Mouse (Mus musculus) ZHBTc4 (cell line): ENCODE data around the gene Mrtfb.

Experiments
- DNase-seq: peaks from one replicate; pipeline ENCODE4 v3.0.0-alpha.2; 2011; ENCODE audit warnings: low read depth, low spot score

Mrtfb gene

DNA sequence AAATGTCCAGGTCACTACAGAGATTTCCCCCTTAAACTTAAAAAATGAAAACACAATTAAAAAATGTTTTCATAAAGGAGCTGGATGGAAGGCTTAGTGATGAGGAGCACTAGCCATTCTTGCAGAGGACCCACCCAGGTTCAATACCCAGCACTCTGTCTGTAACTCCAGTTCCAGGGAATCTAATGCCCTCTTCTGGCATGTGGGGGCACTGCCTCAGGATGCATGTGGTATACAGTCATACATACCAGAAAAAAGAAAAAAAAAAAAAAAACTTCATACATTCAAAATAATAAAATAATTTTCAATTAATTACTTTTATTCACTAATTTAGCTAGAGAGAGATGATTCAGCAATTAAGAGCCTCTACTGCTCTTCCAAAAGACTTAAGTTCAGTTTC is 95.0 kb downstream of the Mrtfb start:
- peak; percentile 33 for DNase-seq

DNA sequence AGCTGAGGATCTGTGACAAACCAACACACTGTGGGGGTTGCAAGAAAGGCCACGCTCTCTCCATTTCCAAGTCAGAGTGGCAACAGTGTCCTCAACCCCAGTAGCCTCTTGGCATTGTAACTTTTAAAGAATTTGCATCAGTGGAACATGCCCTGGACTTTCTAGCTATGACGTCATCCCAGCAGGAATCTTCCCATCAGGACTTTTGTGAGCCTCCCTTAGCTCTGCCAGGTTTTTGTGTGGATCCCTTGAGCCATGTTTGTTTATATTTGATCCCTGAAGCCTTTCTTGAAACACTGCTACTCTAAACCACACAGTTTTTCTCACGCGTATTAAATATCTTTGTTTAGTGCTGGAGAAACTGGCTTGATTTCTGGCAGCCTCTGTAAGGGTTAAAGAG is 97.6 kb downstream of the Mrtfb start:
- no peak for DNase-seq

DNA sequence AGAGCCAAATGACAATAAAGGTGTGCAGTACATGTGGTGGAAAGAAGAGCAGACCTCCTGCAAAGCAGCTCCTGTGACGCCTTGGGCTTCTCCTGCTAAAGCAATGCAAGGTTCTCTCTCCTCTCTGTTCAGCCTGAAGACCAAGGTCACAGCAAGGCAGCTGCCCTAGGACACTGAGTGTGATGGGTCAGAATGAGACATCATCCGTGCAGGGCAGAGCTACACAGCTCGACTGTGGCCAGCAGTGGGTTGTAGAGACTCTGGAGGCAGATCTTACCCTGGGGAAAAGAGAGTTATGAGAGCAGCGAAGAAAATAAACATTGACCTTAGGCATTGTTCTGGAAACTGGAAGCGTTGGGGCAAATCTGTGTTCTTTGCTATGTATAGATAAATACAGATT is 98.2 kb downstream of the Mrtfb start:
- DNase-seq = no peak

DNA sequence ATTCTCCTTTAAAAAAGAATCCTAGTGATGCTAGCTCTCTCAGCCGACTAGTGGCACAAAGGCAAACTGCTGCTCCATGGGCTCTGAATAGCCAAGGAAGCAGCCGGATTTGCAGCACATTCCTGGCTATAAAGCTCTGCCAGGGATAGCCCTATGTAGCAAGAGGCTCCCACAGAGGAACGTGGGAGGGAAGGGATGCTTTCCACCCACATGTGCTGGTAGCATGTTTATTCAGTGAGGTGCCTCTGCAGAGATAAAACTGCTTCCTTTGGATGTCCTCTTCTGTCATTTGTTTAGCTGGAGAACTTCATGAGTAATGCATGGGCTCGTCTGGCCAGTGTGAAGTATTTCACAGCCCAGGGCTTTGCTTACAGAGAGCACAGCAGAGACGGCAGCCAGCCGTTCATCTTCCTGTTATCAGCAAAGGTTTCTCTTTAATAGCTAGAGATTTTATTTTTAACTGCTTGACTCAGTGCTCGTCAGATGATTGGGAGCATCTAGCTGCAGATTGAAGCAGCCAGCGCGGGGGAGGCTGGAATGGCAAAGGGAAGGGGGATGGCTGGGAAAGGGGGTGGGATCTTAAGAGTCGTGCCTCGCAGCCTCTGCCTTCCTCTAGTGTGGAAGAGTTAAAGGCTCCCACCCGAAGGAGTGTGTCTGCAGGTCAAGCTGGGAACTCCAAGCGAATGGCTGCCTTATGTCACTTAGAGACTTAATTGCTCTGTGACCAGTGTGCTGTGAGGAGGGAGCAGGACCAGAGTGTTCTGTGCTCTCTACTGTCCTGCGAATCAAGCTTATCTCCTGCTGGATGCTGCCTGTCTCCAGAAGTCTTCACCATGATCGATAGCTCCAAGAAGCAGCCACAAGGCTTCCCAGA is 101.8 kb downstream of the Mrtfb start:
- peak; percentile 61 for DNase-seq

DNA sequence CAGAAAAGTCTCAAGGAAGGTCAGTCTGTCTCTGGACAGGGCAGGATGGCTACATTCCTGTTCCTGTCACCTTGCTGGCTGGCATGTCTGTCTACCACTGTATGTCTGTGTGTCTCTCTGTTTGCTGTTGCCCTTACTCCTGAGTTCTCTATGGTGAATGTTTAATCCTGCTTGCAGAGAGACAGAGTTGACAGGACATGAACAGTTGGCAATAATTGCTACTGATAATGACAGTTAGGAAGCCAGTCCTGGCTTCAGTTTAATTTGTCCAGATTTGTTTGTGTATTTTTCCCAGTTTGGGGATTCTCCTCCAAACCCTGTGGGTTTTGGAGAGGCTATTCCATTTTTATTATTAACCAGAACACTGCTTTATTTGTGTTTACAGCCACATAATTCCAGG is 102.5 kb downstream of the Mrtfb start:
- DNase-seq = no peak

DNA sequence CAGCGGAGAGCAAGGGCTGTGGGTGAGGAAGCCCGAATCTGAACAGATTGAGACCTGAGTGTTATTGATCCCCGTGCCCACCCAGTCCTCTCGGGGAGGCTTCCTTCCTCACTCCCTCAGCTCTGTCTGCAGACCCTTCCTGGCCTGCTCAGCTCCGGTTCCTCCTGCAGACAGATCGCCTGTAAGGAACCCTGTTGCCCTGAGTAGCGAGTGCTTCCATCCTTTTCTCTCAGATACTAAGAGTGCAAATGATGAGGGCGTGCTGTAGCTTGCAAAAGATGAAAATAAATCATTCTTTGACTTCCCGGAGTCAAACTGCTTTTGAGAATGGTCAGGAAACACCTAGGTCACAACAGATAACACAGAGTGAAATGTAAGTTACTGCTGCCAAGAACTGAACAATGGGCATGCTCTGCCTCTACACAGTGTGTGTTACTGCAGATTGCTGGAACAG is 103.2 kb downstream of the Mrtfb start:
- DNase-seq = no peak

DNA sequence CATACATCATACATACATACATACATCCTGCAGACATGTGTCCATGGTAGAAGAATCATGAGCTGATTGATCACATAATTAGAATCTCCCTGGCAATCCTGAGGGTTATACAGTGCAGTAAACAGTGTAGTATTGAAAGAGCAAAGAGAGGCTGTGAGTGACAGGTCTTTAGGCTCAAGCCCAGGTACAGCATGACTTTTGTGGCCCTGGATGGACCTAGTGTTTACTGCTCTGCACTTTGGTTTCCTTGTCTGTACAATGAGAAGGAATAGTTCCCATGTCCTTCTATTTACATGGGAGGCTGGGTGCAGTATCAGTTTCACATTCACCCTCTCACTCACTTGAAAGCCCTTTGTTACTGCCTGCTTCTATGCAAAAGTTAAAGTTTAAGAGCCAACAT is 103.9 kb downstream of the Mrtfb start:
- no peak for DNase-seq

DNA sequence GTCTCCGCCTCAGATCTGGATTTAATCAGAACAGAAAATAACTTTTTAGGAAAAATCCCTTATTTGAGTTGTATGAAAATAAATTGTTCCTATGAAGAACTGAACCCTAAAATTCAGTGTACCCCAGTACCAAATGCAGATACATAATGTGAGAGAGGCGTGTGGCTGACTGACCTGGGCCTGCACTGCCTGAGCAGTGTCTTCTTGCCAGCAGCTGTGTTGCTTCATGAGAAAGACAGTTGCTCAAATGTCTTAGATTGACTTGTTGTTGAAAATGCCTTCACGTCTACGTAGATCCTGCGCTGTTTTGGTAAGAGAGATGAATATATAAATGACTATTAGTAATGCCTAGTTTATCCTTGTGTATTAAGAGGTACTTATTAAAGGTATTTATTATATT is 104.6 kb downstream of the Mrtfb start:
- no peak for DNase-seq

DNA sequence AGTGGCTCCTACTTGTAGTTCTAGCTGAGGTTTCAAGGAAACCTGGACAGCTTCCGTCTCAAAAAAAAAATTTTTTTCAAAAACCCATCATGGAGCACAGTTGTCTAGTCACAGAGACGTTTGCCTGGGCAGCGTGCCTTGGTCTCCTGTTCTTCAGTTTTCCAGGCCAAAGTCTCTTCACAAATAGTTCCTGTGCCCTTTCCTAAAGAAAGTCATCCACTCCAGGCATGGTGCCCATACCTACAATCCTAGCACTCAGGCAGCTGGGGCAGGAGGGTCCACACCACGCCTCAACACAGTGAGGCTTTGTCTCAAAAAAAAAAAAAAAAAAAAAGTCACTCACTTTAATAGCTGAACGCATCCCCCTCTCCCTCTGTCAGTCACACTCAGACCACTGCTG is 106.9 kb downstream of the Mrtfb start:
- DNase-seq = no peak

DNA sequence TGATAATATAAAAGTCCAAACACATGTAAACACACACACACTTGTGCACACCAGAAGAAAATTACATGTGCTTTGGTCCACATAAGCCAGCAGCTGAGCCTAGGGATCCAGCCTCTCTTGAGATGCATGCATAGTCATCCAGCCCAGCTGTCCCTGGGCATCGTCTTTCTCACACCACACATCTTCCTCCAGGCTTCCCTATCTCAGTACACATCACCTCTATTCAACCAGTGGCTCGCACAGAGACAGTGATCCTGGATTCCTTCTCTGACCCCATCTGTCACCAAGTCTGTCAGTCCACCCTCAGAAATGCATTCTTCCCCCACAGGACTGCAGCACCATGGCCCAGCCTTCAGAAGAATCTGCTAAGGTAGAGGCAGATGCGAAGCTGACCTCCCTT is 107.9 kb downstream of the Mrtfb start:
- no peak for DNase-seq

DNA sequence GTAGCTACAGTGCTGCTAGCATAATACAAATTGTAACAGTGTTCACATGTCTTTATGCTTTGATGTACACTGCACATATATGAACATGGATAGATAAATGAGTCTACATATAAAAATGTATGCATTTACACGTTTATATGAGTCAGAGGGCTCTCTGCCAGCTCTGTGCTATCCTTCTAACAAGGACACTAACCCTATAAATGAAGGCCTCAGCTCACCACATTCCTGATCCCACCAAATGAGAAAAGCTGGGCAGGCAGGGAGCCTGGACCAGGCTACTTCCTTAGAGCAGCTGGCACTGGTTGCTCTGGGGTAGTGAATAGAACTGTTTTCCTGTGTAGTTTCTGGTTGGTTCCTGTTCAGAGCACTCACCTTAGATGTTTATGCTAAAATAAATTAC is 110.0 kb downstream of the Mrtfb start:
- DNase-seq = no peak

DNA sequence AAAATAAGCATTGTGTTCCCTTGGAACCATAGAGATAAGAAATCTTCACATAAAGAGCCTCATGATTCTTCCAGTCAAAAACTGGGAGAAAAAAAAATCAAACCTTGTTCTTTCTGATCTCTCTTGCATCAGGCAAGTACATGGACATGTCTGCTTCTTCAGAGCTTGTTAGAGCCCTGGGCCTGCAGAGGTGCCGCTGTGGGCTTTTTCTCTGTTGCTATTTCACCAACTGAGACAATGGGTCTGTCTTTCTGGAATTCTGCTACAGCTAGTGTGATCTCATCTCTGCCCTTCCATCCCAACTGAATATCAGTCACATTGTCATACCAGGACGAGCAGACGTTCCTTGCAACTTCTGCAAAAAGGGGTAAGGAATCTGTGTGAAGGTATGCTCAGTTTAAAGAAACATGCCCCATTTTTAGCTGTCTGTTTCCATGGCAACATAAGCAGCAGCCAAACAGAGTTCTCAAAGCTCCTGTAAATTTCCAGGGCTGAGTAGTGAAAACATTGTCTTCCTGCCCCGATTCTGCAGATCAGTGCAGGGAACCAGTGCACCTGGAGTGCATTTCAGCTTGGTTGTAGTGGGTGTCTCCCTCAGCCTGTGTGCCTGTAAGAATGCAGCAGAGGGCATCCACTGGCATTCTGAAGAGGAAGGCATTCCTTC is 110.7 kb downstream of the Mrtfb start:
- DNase-seq = peak; percentile 13

DNA sequence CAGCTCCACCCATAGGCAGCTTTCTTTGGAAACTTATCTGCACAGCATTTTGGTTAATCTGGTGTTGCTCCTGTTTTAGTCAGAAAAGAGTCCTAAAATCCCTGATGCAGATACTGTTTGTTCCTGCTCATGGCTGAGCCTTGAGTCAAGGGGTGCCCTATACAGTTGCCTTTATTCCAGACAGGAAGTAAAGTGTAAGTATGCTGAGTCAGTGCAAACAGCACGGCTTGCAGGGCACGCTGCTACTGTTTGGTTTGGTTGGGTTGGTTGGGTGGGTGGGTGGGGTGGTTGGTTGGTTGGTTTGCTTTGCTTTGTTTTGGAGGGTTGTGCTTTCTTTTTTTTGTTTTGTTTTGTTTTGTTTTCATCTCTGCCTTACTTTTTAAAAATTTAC is 111.2 kb downstream of the Mrtfb start:
- no peak for DNase-seq

DNA sequence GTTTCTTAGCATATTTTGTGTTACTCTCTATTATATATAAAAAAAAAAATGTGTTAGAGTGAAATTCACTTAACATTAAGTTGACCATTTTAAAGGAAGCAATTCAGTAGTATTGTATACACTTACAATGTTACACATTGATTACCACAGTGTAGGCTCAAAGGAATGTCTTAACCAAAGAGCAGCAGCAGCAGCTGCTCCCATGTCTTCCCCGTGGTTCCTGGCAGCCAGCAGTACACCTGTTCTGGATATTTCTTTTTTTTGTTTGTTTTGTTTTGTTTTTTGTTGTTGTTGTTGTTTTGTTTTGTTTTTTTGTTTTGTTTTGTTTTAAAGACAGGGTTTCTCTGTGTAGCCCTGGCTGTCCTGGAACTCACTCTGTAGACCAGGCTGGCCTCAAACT is 112.4 kb downstream of the Mrtfb start:
- no peak for DNase-seq

DNA sequence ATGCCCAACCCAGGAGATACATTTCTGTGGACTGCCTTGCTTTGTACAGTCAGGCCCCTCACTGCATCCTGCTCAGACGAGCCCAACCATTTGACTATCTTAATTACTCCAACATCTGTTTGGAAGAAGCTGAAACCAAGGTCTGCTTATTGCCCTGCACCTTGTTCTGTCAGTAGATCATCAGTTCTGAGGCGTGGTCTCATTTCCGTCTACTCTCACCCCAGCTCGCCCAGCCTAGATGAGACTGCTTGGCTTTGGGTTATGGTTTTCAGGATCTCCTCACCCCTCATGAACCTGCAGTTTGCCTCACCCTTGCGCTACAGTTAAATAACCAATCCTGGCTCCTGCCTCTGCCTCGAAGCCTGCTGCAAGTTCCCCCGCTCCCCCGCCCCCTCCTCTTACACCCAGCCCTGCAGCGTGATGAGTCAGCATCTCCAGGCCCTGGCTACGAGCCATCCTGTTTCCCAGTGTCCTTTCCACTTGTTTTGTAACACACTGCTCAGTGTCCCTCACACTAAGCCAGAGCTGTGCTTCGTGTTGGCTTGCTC is 115.5 kb downstream of the Mrtfb start:
- DNase-seq = peak; percentile 87

DNA sequence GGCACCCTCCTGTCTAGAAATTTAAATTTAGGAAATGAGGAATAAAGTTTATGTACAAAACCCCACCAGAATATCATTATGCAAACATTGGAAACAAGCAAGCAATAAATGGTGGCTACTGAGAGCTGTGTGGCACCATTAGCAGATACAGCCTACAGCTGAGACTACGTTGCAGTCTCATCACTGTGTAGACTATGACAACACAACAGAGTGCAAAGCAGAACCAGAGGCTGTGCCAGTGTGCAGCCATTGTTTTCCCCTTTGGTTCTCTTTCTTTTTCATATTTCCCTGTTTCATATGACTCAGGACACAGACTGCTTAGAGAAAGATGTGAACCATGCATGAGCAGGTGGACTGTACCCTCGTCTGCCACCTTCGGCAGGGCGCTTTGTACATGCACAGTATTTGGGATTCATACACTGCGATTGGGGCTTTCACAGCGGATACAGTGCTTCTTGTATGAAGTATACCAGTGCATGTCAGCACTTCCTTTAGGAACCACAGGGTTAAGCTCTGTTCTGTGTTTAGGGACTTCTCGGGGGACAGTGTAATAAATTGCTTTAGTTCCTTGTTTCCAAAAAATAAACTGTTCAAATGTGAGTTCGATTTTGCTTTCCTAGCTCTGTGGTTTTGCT is 116.7 kb downstream of the Mrtfb start:
- no peak for DNase-seq

DNA sequence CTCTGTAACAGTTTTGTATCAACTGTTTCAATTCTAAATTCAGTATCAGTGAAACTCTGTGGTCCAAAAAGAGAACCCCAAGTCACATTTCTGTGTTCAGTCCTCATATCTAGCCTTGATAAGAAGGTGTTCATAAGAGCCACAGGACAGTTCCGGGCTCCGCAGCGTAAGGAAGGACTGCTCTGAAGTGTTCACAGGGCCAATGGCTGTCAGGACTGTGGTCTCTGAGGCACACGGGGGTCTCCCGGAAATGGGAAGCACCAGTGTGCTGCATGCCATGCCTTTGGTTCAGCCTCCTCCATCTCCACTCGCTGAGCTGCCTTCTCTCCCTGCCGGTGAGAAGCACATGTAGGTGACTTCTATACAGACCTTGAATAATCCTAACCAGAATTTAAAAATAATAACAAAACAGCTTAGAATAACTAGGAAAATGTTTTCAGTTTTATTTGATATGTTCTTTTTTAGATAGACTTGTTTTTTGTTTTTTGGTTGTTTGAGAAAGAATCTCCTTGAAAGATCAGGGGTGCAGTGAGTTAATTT is 120.7 kb downstream of the Mrtfb start:
- DNase-seq = no peak

DNA sequence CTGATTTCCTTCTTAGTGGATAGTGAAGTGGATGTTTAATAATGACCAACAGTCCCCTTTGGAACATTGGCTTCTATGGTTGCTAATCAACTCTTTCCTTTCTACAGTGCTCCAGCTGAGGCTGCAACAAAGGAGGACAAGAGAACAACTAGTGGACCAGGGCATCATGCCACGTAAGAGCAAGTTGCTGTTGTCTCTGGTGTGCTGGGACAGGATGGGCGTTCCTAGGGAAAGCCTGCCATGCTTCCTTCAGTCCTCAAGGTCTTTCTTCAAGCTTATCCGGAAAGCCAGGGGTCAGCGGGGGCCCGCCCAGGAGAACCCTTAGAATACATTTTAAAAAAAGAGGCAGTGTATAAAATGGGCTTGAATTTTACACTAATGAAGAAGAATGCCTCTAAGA is 121.9 kb downstream of the Mrtfb start:
- no peak for DNase-seq

DNA sequence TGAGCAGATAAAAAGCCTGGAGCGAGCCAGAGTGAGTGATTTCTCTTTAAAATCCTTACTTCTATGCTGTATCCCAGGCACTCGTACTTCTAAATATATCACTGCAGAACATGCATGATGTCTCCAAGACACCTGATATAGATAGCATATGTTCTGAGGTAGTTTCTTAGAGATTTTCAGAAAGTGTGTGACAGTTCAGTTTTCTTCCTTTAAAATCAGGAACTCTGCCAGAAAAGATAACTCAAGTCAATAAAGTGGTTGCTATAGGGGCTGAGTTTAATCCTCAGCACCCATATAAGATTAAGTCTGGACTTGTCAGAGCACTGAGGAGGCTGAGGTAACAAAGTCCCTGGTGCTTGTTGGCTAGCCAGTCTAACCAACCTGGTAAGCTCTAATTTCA is 123.6 kb downstream of the Mrtfb start:
- no peak for DNase-seq

DNA sequence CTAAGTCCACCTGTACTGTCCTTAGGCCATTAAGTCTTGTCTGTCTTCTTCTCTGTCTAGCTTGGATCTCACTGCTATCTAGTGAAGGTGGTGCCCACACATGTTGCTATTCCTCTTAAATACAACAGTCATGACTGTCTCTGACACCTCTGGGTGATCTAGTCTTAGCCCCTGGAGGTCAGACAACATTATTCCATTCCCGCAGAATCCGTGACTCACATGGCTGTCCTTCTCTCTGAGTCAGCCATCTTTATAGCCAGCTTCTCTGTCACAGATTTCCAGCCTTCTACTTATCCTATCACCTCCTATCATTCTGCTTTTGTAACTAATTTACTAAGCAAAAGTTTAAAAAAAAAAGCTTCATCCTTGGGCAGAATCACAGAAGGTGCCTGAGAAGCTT is 125.5 kb downstream of the Mrtfb start:
- no peak for DNase-seq

DNA sequence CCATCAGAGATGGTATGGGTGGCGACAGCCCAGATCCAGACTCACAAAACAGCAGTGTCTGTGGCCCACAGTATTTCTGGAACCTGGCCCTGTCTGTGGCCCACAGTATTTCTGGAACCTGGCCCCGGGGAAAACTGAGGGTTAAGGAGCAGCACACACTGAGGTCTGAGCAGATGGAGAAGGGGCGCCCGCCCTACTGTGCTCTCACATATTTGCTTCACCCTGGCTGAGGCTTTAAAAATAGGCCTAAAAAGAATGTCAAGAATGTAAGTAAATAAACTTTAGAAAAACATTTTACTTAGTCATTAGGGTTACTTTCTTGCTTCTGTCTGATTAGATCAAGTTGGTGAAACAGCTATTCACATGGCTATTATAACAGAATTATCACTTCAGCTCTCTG is 131.0 kb downstream of the Mrtfb start:
- no peak for DNase-seq

DNA sequence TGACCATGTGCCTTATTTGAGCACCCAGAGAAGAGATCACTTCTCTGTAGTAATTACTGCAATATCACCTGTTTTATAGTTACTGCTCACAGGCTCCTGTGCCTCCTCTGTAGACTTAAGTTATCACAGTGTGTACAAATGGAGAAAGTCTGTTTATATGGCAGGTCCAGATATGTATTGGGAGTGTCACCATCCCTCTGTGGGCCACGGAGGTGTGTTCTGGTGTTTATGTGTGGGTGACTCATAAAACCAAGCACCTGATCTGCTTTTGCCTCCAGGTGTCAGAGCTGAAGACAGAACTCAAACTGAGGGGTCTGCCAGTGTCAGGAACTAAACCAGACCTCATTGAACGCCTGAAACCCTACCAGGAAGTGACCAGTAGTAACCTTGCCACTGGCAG is 144.1 kb downstream of the Mrtfb start:
- no peak for DNase-seq
